Mouse (Mus musculus) layer of hippocampus, postnatal 36 days (tissue): ENCODE results near the gene Fam241a. TPM values are rescaled to one million over a fixed set of nuclear protein-coding genes. Genes with fewer than 3 reads are reported as not detected.

Experiments used
- DNase-seq, 2 experiments: peaks; one replicate each; pipeline ENCODE4 v3.0.0; 2022
- total RNA-seq, 2 experiments: library from RNA; stranded (reverse); gene quantifications; 2 replicates each; pipeline ENCODE4 v1.2.3; 2021

Gene Fam241a
- 1 to 10 TPM; 2.6 to 3.1 TPM for total RNA-seq

DNA sequence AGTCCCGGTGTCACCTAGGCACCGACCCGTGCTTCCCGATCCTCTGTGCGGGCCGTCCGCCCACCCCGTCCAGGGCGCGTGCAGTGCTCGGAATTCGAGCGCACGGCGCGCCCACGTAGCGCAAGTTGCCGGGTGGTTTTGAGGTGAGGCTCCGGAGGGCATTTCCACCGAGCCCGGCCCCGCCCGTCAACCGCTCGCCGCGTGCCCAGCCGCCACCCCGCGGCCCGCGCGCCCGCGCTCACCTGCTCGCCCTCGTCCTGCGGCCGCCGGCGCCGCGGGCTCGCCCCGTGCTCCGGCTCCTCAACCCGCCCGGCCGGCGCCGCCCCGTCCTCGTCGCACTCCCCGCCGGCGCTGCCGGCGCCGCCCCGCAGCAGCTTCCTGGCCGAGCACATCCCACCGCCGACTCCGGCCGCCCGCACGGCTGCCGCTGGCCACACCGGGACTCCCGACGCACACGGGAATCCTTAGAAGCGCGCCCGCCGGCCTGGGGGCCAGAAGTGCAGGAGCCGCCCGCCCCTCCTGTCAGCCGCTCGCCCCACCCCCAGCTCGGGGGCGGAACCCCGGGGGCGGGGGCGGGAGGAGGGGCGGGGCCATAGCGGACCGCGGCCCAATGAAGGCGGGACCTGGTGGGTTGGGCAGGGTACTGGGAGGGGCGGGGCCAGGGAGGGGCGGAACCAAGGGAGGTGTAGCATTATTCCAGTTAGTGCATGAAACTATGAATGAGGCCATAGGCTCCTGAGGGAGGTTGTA is at the start of gene Fam241a:
Gene Fam241a, minus strand, starts transcription at position 533 of the 750 bp plus-strand sequence.
- DNase-seq, result peak; percentile 68 to 75

GRCm38 (mm10) chr3:127932453-127932852 is 36.3 kb upstream of the Fam241a start:
- DNase-seq, result no peak

DNA sequence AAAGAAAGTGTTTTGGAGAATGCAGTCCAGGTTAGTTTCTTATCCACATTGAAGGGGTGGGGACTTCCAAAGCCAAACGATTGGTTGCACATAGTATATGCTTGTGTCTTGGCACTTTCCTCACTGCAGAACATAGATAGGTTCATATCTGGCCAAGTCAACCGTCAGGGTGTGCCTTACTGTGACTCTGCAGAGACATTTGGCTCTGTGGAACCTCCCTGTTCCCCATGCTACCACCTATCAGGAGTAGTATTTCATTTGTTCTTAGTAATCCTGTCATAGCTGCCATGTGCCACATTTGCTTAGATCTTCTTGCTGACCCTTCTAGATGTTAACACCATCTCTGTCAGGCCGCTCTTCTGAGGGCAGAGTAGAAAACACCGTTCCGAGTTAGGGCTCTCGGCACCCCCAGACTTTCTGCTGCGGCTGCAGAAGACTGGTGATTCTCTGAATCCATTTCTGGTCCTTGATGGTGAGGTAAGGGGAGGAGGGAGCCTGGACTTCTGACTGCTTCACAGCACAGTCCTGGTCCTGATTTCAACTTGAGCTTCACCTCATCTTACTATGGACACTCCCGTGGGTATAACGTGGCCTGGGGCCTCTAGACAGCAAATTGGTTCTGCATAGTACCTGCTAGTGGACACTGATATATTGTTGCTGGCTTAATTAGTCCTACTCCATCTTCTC is 34.3 kb upstream of the Fam241a start:
- DNase-seq, result no peak

GRCm38 (mm10) chr3:127929921-127930320 is 33.8 kb upstream of the Fam241a start:
- DNase-seq, result no peak

- no peak for DNase-seq
Observed at GRCm38 (mm10) chr3:127926635-127927183, 30.6 kb upstream of the Fam241a start.

DNA sequence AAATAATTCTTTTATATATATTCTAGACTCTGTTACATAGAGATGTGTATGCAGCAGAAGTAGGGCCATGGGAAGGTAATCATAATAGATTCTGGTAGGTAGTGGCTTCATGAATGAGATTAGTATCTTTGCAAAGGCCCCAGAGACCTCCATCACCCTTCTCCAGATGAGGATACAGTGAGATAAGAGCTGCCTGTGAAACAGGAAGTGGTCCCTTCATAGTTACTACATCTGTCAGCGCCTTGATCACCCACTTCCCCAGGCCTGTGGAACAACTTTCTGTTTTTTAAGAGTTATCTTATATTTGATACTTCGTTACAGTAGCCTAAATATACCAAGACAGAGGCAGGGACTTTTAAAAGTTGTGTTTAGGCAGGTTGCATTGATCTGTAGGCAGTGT is 28.3 kb upstream of the Fam241a start:
- DNase-seq, result no peak

- DNase-seq, result no peak
Observed at GRCm38 (mm10) chr3:127923183-127923582, 27.1 kb upstream of the Fam241a start.

GRCm38 (mm10) chr3:127922125-127922524 is 26.0 kb upstream of the Fam241a start:
- DNase-seq, result no peak

- no peak for DNase-seq
Observed at GRCm38 (mm10) chr3:127917999-127918661, 22.0 kb upstream of the Fam241a start.

GRCm38 (mm10) chr3:127917549-127917948 is 21.4 kb upstream of the Fam241a start:
- DNase-seq, result no peak

GRCm38 (mm10) chr3:127915656-127916334 is 19.7 kb upstream of the Fam241a start:
- DNase-seq, result no peak

- no peak for DNase-seq
Observed at GRCm38 (mm10) chr3:127913885-127914709, 18.0 kb upstream of the Fam241a start.

- no peak for DNase-seq
Observed at GRCm38 (mm10) chr3:127909941-127910340, 13.8 kb upstream of the Fam241a start.

GRCm38 (mm10) chr3:127894981-127895779 is 944 bp downstream of the Fam241a start:
- no peak for DNase-seq

- DNase-seq, result no peak
Observed at GRCm38 (mm10) chr3:127893902-127894301, 2.2 kb downstream of the Fam241a start.

DNA sequence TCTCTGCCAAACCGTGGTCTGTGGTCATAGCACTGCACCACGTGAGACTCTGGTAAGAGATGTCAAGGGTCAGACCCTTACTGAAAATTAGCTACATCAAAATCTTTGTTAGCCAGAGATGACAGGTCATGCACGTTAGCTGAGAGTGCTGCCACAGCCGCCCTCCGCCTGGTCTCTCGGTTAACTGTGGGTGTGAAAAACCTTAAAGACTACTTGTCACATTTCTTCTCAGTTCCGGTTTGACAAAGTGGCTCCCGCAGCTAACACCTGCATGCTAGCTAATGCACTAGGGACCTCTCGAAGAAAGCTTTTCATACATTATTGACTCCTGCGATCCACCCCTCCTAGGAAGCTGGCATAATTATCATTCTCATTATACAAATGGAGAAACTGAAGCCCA is 4.2 kb downstream of the Fam241a start:
- DNase-seq, result no peak

- no peak for DNase-seq
Observed at GRCm38 (mm10) chr3:127890008-127890407, 6.1 kb downstream of the Fam241a start.

DNA sequence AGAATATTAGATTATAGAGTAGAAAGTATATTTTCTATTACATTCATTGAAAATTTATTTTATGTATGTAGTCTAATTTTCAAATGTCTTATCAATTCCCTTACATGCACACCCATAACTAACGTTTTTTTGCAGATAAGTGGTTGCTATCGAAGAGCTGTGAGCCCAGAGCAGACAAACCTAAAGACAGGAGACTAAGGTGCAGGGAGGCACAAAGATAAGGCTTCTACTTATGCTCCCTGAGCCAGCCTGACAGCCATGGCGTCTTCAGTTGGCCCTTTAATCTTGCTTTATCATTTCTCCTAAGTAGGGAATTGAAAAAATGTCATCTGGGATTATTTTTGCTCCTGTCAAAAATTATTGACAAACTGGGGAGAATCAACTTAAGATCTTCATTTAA is 6.6 kb downstream of the Fam241a start:
- no peak for DNase-seq

DNA sequence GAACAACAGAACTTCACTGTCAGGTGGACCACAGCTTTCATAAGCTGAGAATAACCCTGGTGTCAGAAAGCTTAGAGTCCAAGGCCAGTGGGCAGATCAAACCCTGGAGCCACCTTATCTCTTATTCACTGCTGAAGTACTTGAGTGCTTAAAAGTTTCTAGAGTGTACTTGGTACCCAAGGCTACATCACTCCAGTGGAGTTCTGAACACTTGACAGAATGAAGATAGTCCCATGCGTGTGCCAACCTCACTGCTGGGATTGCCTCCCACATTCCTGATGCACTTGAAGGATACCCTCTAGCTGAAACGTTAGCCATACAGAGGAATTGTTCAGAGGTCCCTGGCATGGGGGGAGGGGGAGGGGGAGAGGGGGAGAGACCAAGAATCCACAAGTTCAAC is 14.4 kb downstream of the Fam241a start:
- DNase-seq, result no peak

DNA sequence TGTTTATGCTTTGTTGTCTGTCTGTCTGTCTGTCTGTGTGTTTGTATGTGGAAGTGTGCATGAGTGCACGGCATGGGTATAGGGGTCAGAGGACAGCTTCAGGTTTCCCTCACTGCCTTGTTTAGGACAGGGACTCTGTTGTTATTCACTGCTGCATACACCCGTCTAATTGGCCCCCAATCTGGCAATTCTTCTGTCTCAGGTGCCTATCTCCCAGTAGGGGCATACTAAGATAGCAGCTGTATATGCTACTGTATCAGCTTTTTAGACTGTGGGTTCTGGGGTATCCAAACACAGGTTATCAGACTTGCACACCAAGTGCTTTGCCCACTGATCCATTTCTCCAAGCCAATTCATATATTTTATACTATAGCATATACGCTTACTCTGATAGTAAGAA is 16.2 kb downstream of the Fam241a start:
- no peak for DNase-seq

GRCm38 (mm10) chr3:127875509-127875908 is 20.6 kb downstream of the Fam241a start:
- no peak for DNase-seq
